Mouse (Mus musculus) liver, embryonic 12.5 days (tissue): ENCODE measurements around the gene Elfn1. TPM values are rescaled to one million over a fixed set of nuclear protein-coding genes. Genes with fewer than 3 reads are reported as not detected.

Experiments used
- ATAC-seq: fragments of 200-750 bp; cut with Nextera tagmentation; 2 replicates; pipeline ENCODE4 v1.8.0; 2017; ENCODE audit warnings: moderate number of reproducible peaks, mild to moderate bottlenecking, moderate library complexity
- H3K27ac ChIP-seq: fragments of 300-500 bp; sonication (generic); 2 replicates; pipeline ENCODE4 v1.5.1; 2016; ENCODE audit warnings: mild to moderate bottlenecking
- H3K27me3 ChIP-seq: fragments of 300-500 bp; sonication (generic); replicated peaks from 2 replicates; pipeline ENCODE4 v1.6.1; 2016; ENCODE audit warnings: mild to moderate bottlenecking, moderate library complexity
- H3K36me3 ChIP-seq: fragments of 300-500 bp; sonication (generic); 2 replicates; pipeline ENCODE4 v1.6.1; 2016; ENCODE audit warnings: mild to moderate bottlenecking, moderate library complexity
- H3K4me1 ChIP-seq: fragments of 300-500 bp; sonication (generic); 2 replicates; pipeline ENCODE4 v1.6.1; 2016
- H3K4me2 ChIP-seq: fragments of 300-500 bp; sonication (generic); 2 replicates; pipeline ENCODE4 v1.6.1; 2016; ENCODE audit warnings: mild to moderate bottlenecking, moderate library complexity
- H3K4me3 ChIP-seq: fragments of 300-500 bp; sonication (generic); 2 replicates; pipeline ENCODE4 v1.5.1; 2016; ENCODE audit warnings: mild to moderate bottlenecking, moderate library complexity
- H3K9ac ChIP-seq: fragments of 300-500 bp; sonication (generic); 2 replicates; pipeline ENCODE4 v1.6.1; 2016; ENCODE audit warnings: mild to moderate bottlenecking, moderate library complexity
- H3K9me3 ChIP-seq: fragments of 300-500 bp; sonication (generic); replicated peaks from 2 replicates; pipeline ENCODE4 v1.6.1; 2016; ENCODE audit warnings: mild to moderate bottlenecking, moderate library complexity
- WGBS: fragments of 180-500 bp; shearing (Covaris S2); methylation state at CpG from one replicate; pipeline ENCODE4 v1.1.7; 2016; ENCODE audit not compliant: insufficient replicate concordance; 5-methylcytosine and 5-hydroxymethylcytosine counted together
- polyA plus RNA-seq: library from polyadenylated mRNA; unstranded; fragments of >200 nt; fragmentation: Nextera tagmentation; extraction: Ambion mirVana; gene quantifications from 2 replicates; pipeline ENCODE4 v1.2.1, GENCODE M21; 2016

The Elfn1 gene
- polyA plus RNA-seq, 1 experiment from 2014 or later: 0.14 TPM

DNA sequence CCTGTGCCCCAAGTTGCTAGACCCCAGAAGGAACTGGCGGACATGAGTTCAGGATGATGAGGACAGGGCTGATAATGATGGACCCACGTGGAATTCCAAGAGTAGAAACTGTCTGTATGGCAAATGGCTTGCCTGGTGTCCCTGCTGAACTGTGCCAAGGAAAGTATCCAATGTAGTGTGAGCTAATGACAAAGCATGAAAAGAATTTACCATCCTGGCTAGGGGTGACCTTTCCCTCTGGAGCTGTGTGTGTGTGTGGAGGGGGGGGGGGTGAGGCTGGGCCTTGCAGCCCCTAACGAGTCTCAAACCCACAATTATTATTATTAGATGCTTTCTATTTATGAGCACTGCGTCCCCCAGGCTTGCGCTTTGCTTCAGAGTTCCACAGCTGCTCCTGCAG lies 105.9 kb downstream of the Elfn1 start:
- H3K9ac ChIP-seq: 0 out of 2 replicates have a peak overlapping the region, but pooled peaks have one; percentile 19
- peaks cover 3% of the 10 kb centered on the region for H3K36me3 ChIP-seq
- WGBS: 77% methylated on average over 5 of the region's 5 CpGs
- H3K27me3 ChIP-seq: no peaks in the 10 kb centered on the region
- peak overlapping the region; percentile 86 for H3K27ac ChIP-seq
- no peaks in the 10 kb centered on the region for H3K9me3 ChIP-seq
- peaks cover 24% of the 10 kb centered on the region for H3K4me1 ChIP-seq
- ATAC-seq: no peak
- no peak overlapping the region for H3K4me2 ChIP-seq
- no peak overlapping the region for H3K4me3 ChIP-seq

- Histone ChIP-seq H3K36me3 (no peaks in the 10 kb centered on the region), H3K27ac (no peak overlapping the region), H3K4me2 (no peak overlapping the region), H3K27me3 (no peaks in the 10 kb centered on the region), H3K9me3 (no peaks in the 10 kb centered on the region), H3K4me1 (peaks cover 32% of the 10 kb centered on the region), H3K9ac (no peak overlapping the region), H3K4me3 (no peak overlapping the region)
- no peak for ATAC-seq
- 88% methylated on average over 1 of the region's 1 CpGs for WGBS
Observed at GRCm38 (mm10) chr5:140016896-140017295, 109.2 kb downstream of the Elfn1 start.

- no peak overlapping the region for H3K4me2 ChIP-seq
- no peaks in the 10 kb centered on the region for H3K9me3 ChIP-seq
- H3K36me3 ChIP-seq: no peaks in the 10 kb centered on the region
- no peak overlapping the region for H3K27ac ChIP-seq
- peaks cover 16% of the 10 kb centered on the region for H3K4me1 ChIP-seq
- no peaks in the 10 kb centered on the region for H3K27me3 ChIP-seq
- no peak overlapping the region for H3K9ac ChIP-seq
- ATAC-seq: no peak
- H3K4me3 ChIP-seq: no peak overlapping the region
- WGBS: 82% methylated on average over 7 of the region's 7 CpGs
Observed at GRCm38 (mm10) chr5:140018780-140019179, 111.0 kb downstream of the Elfn1 start.

GRCm38 (mm10) chr5:140019616-140020015 lies 111.9 kb downstream of the Elfn1 start:
- Histone ChIP-seq H3K4me2 (no peak overlapping the region), H3K9ac (no peak overlapping the region), H3K4me3 (no peak overlapping the region), H3K27ac (no peak overlapping the region), H3K27me3 (no peaks in the 10 kb centered on the region), H3K4me1 (peaks cover 24% of the 10 kb centered on the region), H3K9me3 (no peaks in the 10 kb centered on the region), H3K36me3 (no peaks in the 10 kb centered on the region)
- no peak for ATAC-seq
- 89% methylated on average over 1 of the region's 1 CpGs for WGBS

- H3K9ac ChIP-seq: no peak overlapping the region
- no peaks in the 10 kb centered on the region for H3K27me3 ChIP-seq
- no peaks in the 10 kb centered on the region for H3K36me3 ChIP-seq
- H3K4me1 ChIP-seq: peaks cover 22% of the 10 kb centered on the region
- H3K27ac ChIP-seq: no peak overlapping the region
- WGBS: 81% methylated on average over 10 of the region's 10 CpGs
- H3K9me3 ChIP-seq: no peaks in the 10 kb centered on the region
- no peak for ATAC-seq
- H3K4me3 ChIP-seq: no peak overlapping the region
- no peak overlapping the region for H3K4me2 ChIP-seq
Observed at GRCm38 (mm10) chr5:140021755-140022154, 114.0 kb downstream of the Elfn1 start.

DNA sequence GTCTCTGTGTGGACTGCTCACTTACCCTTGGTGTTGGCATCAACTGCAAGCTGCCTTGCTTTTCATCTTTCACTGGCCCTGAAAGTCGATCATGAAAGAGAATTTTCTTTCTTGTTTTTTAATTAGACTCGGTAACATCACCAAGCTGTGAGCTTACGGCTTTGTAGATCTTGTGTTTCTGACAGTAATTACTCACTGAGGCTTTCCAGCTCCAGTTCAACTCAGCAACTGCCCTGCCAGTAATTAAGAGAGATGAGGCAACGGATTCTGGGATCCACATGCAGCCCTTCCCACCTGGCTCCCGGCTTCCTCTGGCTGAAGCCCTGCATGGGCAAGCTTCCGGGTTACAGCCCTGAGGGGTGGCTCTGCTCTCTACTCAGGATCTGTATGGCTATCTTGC lies 115.1 kb downstream of the Elfn1 start:
- no peaks in the 10 kb centered on the region for H3K36me3 ChIP-seq
- ATAC-seq: no peak
- no peak overlapping the region for H3K9ac ChIP-seq
- H3K9me3 ChIP-seq: no peaks in the 10 kb centered on the region
- H3K4me3 ChIP-seq: no peak overlapping the region
- H3K4me1 ChIP-seq: peaks cover 22% of the 10 kb centered on the region
- 82% methylated on average over 6 of the region's 6 CpGs for WGBS
- H3K27ac ChIP-seq: no peak overlapping the region
- no peak overlapping the region for H3K4me2 ChIP-seq
- H3K27me3 ChIP-seq: no peaks in the 10 kb centered on the region

GRCm38 (mm10) chr5:140023941-140024500 lies 116.3 kb downstream of the Elfn1 start:
- Histone ChIP-seq H3K36me3 (no peaks in the 10 kb centered on the region), H3K9me3 (no peaks in the 10 kb centered on the region), H3K4me3 (no peak overlapping the region), H3K4me2 (no peak overlapping the region), H3K27ac (peak overlapping the region; percentile 36; the same call in 1 of the 2 replicates), H3K27me3 (no peaks in the 10 kb centered on the region), H3K9ac (no peak overlapping the region), H3K4me1 (peaks cover 22% of the 10 kb centered on the region)
- peak; percentile 90 for ATAC-seq
- 78% methylated on average over 3 of the region's 3 CpGs for WGBS

Other genes starting within 250 kb of the Elfn1 start
- 15.5 and 18.3 TPM in 2 replicates for gene Micall2, start 171.6 kb upstream of the Elfn1 start, polyA plus RNA-seq
- 21.8 and 23.3 TPM in 2 replicates for gene Ints1, start 132.3 kb upstream of the Elfn1 start, polyA plus RNA-seq
- gene Mafk, start 116.4 kb upstream of the Elfn1 start, polyA plus RNA-seq: 47.7 and 48.9 TPM in 2 replicates
- gene Tmem184a, start 88.0 kb upstream of the Elfn1 start, polyA plus RNA-seq: 1.6 TPM in 2 replicates
- gene Gm26938, start 81.5 kb upstream of the Elfn1 start, polyA plus RNA-seq: not detected in 2 replicates
- gene Psmg3, start 81.1 kb upstream of the Elfn1 start, polyA plus RNA-seq: 75.6 and 80.9 TPM in 2 replicates